8 mouse cellular contexts compared by ENCODE assay signal in genomic region chr13:25115429-25115881, GRCm38 (mm10). TPM values are rescaled to one million over a fixed set of nuclear protein-coding genes. Genes with fewer than 3 reads are reported as not detected.
DNase-seq lines count a peak whose midpoint lies in the region; ATAC-seq and TF ChIP-seq lines count a peak whose summit lies in the region.

No protein-coding gene starts in this region.

- H3K9me3 ChIP-seq in embryonic facial prominence, embryonic 13.5 days: no peaks in the 10 kb centered on the region
- no peaks in the 10 kb centered on the region for H3K9me3 ChIP-seq in heart, postnatal 0 days (replicated peaks; ENCODE audit: control insufficient read depth, low read length)
- H3K9me3 ChIP-seq in neural tube, embryonic 12.5 days: no peaks in the 10 kb centered on the region

- TF ChIP-seq POLR2A in liver, adult 2 months (IDR thresholded peaks at IDR 0.05; ENCODE audit: extremely low read depth, insufficient read depth, low read length): no peak

- peak overlapping the region; percentile 65 for H3K9ac ChIP-seq in embryonic facial prominence, embryonic 13.5 days
- H3K9ac ChIP-seq in heart, postnatal 0 days (replicated peaks; ENCODE audit: low read depth, low read length): peak overlapping the region; percentile 53
- H3K9ac ChIP-seq in liver, adult 2 months (ENCODE audit: low read depth, low read length): peak overlapping the region; percentile 51
- H3K9ac ChIP-seq in neural tube, embryonic 12.5 days: peak overlapping the region; percentile 36

- peak; percentile 11 for DNase-seq in thymus, postnatal 4 days
- DNase-seq in thymus, postnatal 25 days: no peak
- peak; percentile 21 for DNase-seq in heart, postnatal 0 days (ENCODE audit: low spot score)
- peak; percentile 83 to 90 for DNase-seq in kidney, postnatal 25 days
- peak; percentile 46 for DNase-seq in liver, adult 2 months (ENCODE audit: extremely low read depth, low read depth, low spot score)
- no peak for DNase-seq in c-Kit-positive CD71-positive TER-119-positive erythroid progenitor cells, embryonic 14.5 days (ENCODE audit: low spot score)

- peaks cover 5% of the 10 kb centered on the region; the same call in 1 of the 2 replicates for H3K4me1 ChIP-seq in embryonic facial prominence, embryonic 13.5 days
- no peaks in the 10 kb centered on the region for H3K4me1 ChIP-seq in heart, postnatal 0 days (ENCODE audit: control insufficient read depth, insufficient read depth)
- H3K4me1 ChIP-seq in liver, adult 2 months (ENCODE audit: control insufficient read depth, insufficient read depth, low read length): no peaks in the 10 kb centered on the region
- no peaks in the 10 kb centered on the region for H3K4me1 ChIP-seq in neural tube, embryonic 12.5 days

- no peak for TF ChIP-seq EP300 in heart, postnatal 0 days (IDR thresholded peaks at IDR 0.05; ENCODE audit: low read depth)

- no peak overlapping the region for H3K27ac ChIP-seq in embryonic facial prominence, embryonic 13.5 days
- H3K27ac ChIP-seq in heart, postnatal 0 days (ENCODE audit: low read depth): no peak overlapping the region
- no peak overlapping the region for H3K27ac ChIP-seq in liver, adult 2 months (replicated peaks; ENCODE audit: insufficient read depth, low read depth, low read length)
- no peak overlapping the region for H3K27ac ChIP-seq in neural tube, embryonic 12.5 days

- ATAC-seq in embryonic facial prominence, embryonic 13.5 days (ENCODE audit: insufficient number of reproducible peaks, insufficient read depth, low FRiP score, low TSS enrichment, low read depth): no peak
- ATAC-seq in heart, postnatal 0 days (ENCODE audit: insufficient read depth, low read depth): peak; percentile 68
- peak; percentile 88 for ATAC-seq in neural tube, embryonic 12.5 days (ENCODE audit: low FRiP score, low read depth)

- H3K79me2 ChIP-seq in liver, adult 2 months (ENCODE audit: control insufficient read depth, insufficient read depth, low read length): no peaks in the 10 kb centered on the region

- H3K4me3 ChIP-seq in embryonic facial prominence, embryonic 13.5 days: peak overlapping the region; percentile 43
- peak overlapping the region; percentile 46 for H3K4me3 ChIP-seq in heart, postnatal 0 days (ENCODE audit: low read depth, low read length)
- H3K4me3 ChIP-seq in liver, adult 2 months (ENCODE audit: insufficient read depth, low read depth, low read length): peak overlapping the region; percentile 18
- peak overlapping the region; percentile 25 for H3K4me3 ChIP-seq in neural tube, embryonic 12.5 days

- H3K27me3 ChIP-seq in embryonic facial prominence, embryonic 13.5 days: no peaks in the 10 kb centered on the region
- no peaks in the 10 kb centered on the region for H3K27me3 ChIP-seq in heart, postnatal 0 days (ENCODE audit: control insufficient read depth, insufficient read depth, low read length)
- no peaks in the 10 kb centered on the region for H3K27me3 ChIP-seq in liver, adult 2 months (ENCODE audit: control insufficient read depth, insufficient read depth, low read length)
- H3K27me3 ChIP-seq in neural tube, embryonic 12.5 days (replicated peaks): no peaks in the 10 kb centered on the region

- H3K4me2 ChIP-seq in embryonic facial prominence, embryonic 13.5 days: peak overlapping the region; percentile 69
- H3K4me2 ChIP-seq in heart, postnatal 0 days (ENCODE audit: low read depth, low read length): peak overlapping the region; percentile 83
- H3K4me2 ChIP-seq in neural tube, embryonic 12.5 days (replicated peaks): peak overlapping the region; percentile 62

- H3K36me3 ChIP-seq in embryonic facial prominence, embryonic 13.5 days: no peaks in the 10 kb centered on the region
- H3K36me3 ChIP-seq in heart, postnatal 0 days (replicated peaks; ENCODE audit: control insufficient read depth, insufficient read depth, low read length): no peaks in the 10 kb centered on the region
- H3K36me3 ChIP-seq in liver, adult 2 months (ENCODE audit: control insufficient read depth, insufficient read depth, low read length): no peaks in the 10 kb centered on the region
- H3K36me3 ChIP-seq in neural tube, embryonic 12.5 days: no peaks in the 10 kb centered on the region

- WGBS in embryonic facial prominence, embryonic 13.5 days: 31% methylated on average over 12 of the region's 12 CpGs
- whole genome bisulfite sequencing in heart, postnatal 0 days: 34% methylated on average over 12 of the region's 12 CpGs
- 12% methylated on average over 12 of the region's 12 CpGs for WGBS in liver, adult 2 months
- 30% methylated on average over 12 of the region's 12 CpGs for WGBS in neural tube, embryonic 12.5 days

- TF ChIP-seq CTCF in heart, postnatal 0 days (IDR thresholded peaks at IDR 0.05; ENCODE audit: low read depth): no peak
- TF ChIP-seq CTCF in liver, adult 2 months (IDR thresholded peaks at IDR 0.05; ENCODE audit: low read depth, low read length): no peak

RNA-seq across cellular contexts. Expression of gene Dcdc2a, which starts 59.7 kb away (rescaled TPM):
- 0.73 and 1.3 TPM in 2 replicates for polyA plus RNA-seq in embryonic facial prominence, embryonic 13.5 days (2015; fragmentation: Nextera tagmentation; extraction: Ambion mirVana)
- 0.04 TPM in 1 of 2 replicates, not detected in the other for total RNA-seq in heart, postnatal 0 days (2014; rRNA removed; ENCODE audit: low replicate concordance)
- 0.25 and 0.49 TPM in 2 replicates for polyA plus RNA-seq in heart, postnatal 0 days (2015; fragmentation: Nextera tagmentation; extraction: Ambion mirVana)
- total RNA-seq in liver, adult 2 months (2014; rRNA removed): 0.83 and 0.94 TPM in 2 replicates
- 0.29 TPM in 2 replicates for polyA plus RNA-seq in liver, adult 2 months (2012; rRNA removed)
- 2.8 and 2.9 TPM in 2 replicates for polyA plus RNA-seq in neural tube, embryonic 12.5 days (2016; fragmentation: Nextera tagmentation; extraction: Ambion mirVana)

Comparison
In these comparisons a context has a peak if more than half of its experiments do, and no peak if none do; other contexts are left out.
1. DNase-seq: peak in thymus, postnatal 4 days (single experiment), heart, postnatal 0 days (single experiment), kidney, postnatal 25 days (2 of 2) and liver, adult 2 months (single experiment); none in thymus, postnatal 25 days (single experiment) and c-Kit-positive CD71-positive TER-119-positive erythroid progenitor cells, embryonic 14.5 days (single experiment).
2. Peak in every context shown above with its lines, with median percentiles within 50 percentile points of each other: H3K4me2 ChIP-seq, H3K4me3 ChIP-seq and H3K9ac ChIP-seq.